Mouse (Mus musculus) stomach, embryonic 14.5 days (tissue): Measurements from ENCODE around the gene Tex30. TPM values are rescaled to one million over a fixed set of nuclear protein-coding genes. Genes with fewer than 3 reads are reported as not detected.
A peak's percentile ranks its signal among the peaks of the same experiment; 100 is the strongest.

Experiments
- ATAC-seq: fragments of 200-750 bp; cut with Nextera tagmentation; 2 replicates; pipeline ENCODE4 v1.8.0; 2017; ENCODE audit warnings: low read depth, moderate TSS enrichment; ENCODE audit not compliant: insufficient number of reproducible peaks, insufficient read depth, low FRiP score
- H3K27ac ChIP-seq: fragments of 300-500 bp; sonication (generic); 2 replicates; pipeline ENCODE4 v1.5.1; 2014; ENCODE audit warnings: mild to moderate bottlenecking, low read length, moderate library complexity, mixed read lengths
- H3K27me3 ChIP-seq: fragments of 300-500 bp; sonication (generic); 2 replicates; pipeline ENCODE4 v1.6.1; 2014; ENCODE audit warnings: low read length, control low read depth, mixed read lengths; ENCODE audit not compliant: control insufficient read depth, insufficient read depth
- H3K36me3 ChIP-seq: fragments of 300-500 bp; sonication (generic); 2 replicates; pipeline ENCODE4 v1.6.1; 2014; ENCODE audit warnings: mild to moderate bottlenecking, control low read depth, low read length, moderate library complexity, mixed read lengths; ENCODE audit not compliant: control insufficient read depth, insufficient read depth
- H3K4me1 ChIP-seq: fragments of 300-500 bp; sonication (generic); 2 replicates; pipeline ENCODE4 v1.6.1; 2014; ENCODE audit warnings: low read length, control low read depth, mixed read lengths; ENCODE audit not compliant: control insufficient read depth, insufficient read depth
- H3K4me2 ChIP-seq: fragments of 300-500 bp; sonication (generic); replicated peaks from 2 replicates; pipeline ENCODE4 v1.6.1; 2014; ENCODE audit warnings: low read depth, low read length, control low read depth
- H3K4me3 ChIP-seq: fragments of 300-500 bp; sonication (generic); 2 replicates; pipeline ENCODE4 v1.5.1; 2014; ENCODE audit warnings: low read depth, low read length, control low read depth
- H3K9ac ChIP-seq: fragments of 300-500 bp; sonication (generic); replicated peaks from 2 replicates; pipeline ENCODE4 v1.6.1; 2014; ENCODE audit warnings: low read depth, mild to moderate bottlenecking, control low read depth, low read length, moderate library complexity, mixed read lengths
- H3K9me3 ChIP-seq: fragments of 300-500 bp; sonication (generic); 2 replicates; pipeline ENCODE4 v1.6.1; 2016; ENCODE audit warnings: low read depth, low read length, control low read depth; ENCODE audit not compliant: control insufficient read depth
- WGBS: fragments of 180-500 bp; shearing (Covaris S2); extraction: QIAGEN DNeasy Blood & Tissue Kit; methylation state at CpG from one replicate; pipeline ENCODE4 v1.1.7; 2014; 5-methylcytosine and 5-hydroxymethylcytosine counted together
- polyA plus RNA-seq: library from polyadenylated mRNA; unstranded; fragments of >200 nt; fragmentation: Nextera tagmentation; extraction: Ambion mirVana; gene quantifications from 2 replicates; pipeline ENCODE4 v1.2.1, GENCODE M21; 2014

The Tex30 gene
- polyA plus RNA-seq, 1 experiment from 2014 or later: 73.4 TPM

DNA sequence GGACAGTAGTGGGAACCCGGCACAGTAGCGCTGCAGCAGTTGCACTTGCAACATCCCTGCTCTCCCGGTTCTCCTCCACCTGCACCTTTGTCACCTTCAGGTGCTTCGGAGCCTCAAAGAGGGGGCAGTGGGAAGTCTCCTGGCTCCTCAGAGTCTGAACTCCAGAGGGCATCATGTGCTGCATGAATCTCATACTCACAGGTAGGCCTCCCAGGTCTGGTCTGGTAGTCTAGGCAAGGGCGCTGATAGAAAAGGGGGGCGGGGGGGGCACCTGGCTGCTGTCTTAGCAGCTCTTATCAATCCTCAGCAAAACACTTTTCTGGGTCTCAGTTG is 17.8 kb upstream of the Tex30 start:
- H3K27me3 ChIP-seq: no peaks in the 10 kb centered on the region
- WGBS: 4% methylated on average over 6 of the region's 6 CpGs
- peak overlapping the region; percentile 97 for H3K27ac ChIP-seq
- peak overlapping the region; percentile 82 for H3K4me2 ChIP-seq
- no peak; the same call in 1 of the 2 replicates for ATAC-seq
- 0 out of 2 replicates have a peak, but pooled peaks cover 4% of the 10 kb centered on the region for H3K4me1 ChIP-seq
- H3K4me3 ChIP-seq: peak overlapping the region; percentile 70
- H3K9ac ChIP-seq: peak overlapping the region; percentile 69
- H3K36me3 ChIP-seq: peaks cover 6% of the 10 kb centered on the region
- no peaks in the 10 kb centered on the region for H3K9me3 ChIP-seq

DNA sequence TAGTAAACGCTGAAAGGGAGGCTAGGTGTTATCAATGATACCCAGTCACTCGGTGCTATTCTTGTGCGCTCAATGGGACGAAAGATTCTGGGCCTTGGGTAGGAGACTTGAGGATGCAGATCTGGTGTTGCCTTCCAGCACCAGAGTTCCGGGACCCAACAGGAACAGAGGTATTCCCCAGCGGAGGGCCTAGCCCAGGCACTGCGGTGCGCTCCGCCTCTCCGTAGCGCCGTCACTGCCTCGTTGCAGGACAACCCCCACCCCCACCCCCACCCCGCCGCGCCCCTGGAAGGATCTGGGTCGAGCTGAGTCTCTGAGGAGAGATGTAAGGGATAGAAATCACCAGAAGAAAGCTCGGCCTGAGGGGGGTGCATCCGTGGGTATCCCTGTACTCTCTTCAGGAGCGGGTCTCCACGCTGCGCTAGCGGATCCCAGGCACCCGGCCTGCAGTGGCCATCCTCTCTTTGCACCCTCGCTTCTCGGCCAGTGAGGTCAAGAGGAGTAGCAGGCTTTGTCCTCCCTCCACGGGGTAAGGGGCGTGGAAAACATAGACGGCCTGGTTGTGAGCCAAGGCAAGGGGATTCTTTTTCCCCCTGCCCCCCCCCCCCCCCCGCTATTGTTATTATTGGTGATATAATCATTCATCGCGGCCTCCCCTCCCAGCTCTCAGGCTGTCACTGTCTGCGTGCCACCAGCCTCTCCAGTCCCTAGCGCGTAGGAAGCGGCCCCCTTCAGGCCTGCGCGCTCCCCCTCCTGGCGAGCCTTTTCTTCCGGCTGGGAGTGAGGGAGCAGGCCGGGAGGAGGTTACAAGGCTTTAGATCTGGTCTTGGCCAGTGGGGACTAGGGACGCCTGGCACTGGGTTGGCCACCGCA is 17.2 kb upstream of the Tex30 start:
- ATAC-seq: peak; percentile 86
- H3K4me1 ChIP-seq: 0 out of 2 replicates have a peak, but pooled peaks cover 4% of the 10 kb centered on the region
- peak overlapping the region; percentile 70 for H3K4me3 ChIP-seq
- H3K36me3 ChIP-seq: peaks cover 12% of the 10 kb centered on the region
- WGBS: under 1% methylated on average over 43 of the region's 43 CpGs
- peak overlapping the region; percentile 82 for H3K4me2 ChIP-seq
- H3K9ac ChIP-seq: peak overlapping the region; percentile 69
- H3K27ac ChIP-seq: peak overlapping the region; percentile 97
- no peaks in the 10 kb centered on the region for H3K27me3 ChIP-seq
- H3K9me3 ChIP-seq: no peaks in the 10 kb centered on the region

DNA sequence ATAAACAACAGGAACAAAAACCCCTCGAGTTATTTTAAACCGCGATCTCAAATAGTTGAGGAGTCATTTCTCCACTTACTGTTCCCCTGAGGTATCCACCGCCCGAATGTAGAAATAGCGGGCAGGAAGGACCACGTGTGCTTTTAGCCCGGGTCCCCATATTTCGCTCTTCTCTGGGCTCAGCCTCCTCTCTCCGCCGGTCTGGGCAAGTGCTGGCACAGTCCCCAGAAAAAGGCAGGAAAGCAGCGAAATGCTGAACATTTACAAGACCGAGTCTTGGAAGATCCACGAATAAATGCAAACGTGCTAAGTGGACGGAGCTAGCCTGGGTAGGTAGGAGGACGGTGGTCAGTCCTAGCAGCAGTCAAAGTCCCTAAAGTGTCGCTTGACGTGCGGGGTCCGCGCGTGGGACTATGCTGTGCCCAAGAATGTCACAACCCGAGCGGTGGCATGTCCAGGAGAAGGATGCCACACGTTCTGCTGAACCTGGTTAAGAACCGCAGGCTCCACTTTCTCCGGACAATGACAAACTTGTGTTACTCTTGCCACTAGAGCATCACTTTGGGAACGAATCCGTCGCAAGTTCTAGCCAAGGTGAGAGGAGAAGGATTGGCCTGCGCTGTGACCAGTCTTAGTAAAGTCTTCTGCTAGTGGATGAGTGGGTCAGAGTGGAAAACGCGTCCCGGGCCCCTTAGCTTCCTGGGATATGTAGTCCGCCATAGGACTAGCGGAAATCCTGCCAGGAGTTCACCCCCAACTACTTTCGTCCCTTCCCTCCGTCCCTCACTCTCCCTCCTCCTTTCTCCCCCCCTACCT is 16.2 kb upstream of the Tex30 start, which contains the start of the genes Kdelc1 and Bivm:
Gene Kdelc1, minus strand, starts transcription at position 570 of the 816 bp plus-strand sequence.
Gene Bivm, plus strand, starts transcription at position 719 of the 816 bp plus-strand sequence.
- peak within 1 kb of the TSS; percentile 70 for H3K4me3 ChIP-seq
- H3K4me2 ChIP-seq: peak within 1 kb of the TSS; percentile 82
- H3K36me3 ChIP-seq: peaks cover 17% of the 10 kb centered on the region
- no peaks in the 10 kb centered on the region for H3K9me3 ChIP-seq
- under 1% methylated on average over 39 of the region's 39 CpGs for WGBS
- peak within 1 kb of the TSS; percentile 69 for H3K9ac ChIP-seq
- peak within 1 kb of the TSS; percentile 97 for H3K27ac ChIP-seq
- ATAC-seq: peak; percentile 96
- no peaks in the 10 kb centered on the region for H3K27me3 ChIP-seq
- H3K4me1 ChIP-seq: 0 out of 2 replicates have a peak, but pooled peaks cover 4% of the 10 kb centered on the region

DNA sequence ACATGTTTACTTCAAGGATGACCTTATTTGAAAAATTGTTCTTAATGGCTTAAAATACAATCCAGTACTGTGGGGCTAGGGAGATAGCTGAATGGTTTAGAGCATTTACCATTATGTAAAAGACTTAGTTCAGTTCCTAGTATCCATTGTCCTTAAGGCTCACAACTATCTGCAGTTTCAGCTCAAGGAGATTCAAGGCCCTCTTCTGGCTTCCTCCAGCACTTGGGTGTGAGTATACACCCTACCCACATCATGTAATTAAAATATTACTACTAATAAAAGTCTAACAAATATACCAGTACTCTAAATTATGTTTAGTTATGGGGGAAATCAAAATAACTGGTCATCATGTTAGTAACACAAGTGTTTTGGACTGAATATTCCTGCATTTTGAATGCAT is 15.3 kb upstream of the Tex30 start:
- H3K36me3 ChIP-seq: peaks cover 25% of the 10 kb centered on the region
- H3K4me2 ChIP-seq: peak overlapping the region; percentile 82
- no peaks in the 10 kb centered on the region for H3K27me3 ChIP-seq
- ATAC-seq: no peak
- 0 out of 2 replicates have a peak, but pooled peaks cover 4% of the 10 kb centered on the region for H3K4me1 ChIP-seq
- no peak overlapping the region for H3K27ac ChIP-seq
- no peaks in the 10 kb centered on the region for H3K9me3 ChIP-seq
- H3K9ac ChIP-seq: no peak overlapping the region
- H3K4me3 ChIP-seq: peak overlapping the region; percentile 70; the same call in 1 of the 2 replicates

DNA sequence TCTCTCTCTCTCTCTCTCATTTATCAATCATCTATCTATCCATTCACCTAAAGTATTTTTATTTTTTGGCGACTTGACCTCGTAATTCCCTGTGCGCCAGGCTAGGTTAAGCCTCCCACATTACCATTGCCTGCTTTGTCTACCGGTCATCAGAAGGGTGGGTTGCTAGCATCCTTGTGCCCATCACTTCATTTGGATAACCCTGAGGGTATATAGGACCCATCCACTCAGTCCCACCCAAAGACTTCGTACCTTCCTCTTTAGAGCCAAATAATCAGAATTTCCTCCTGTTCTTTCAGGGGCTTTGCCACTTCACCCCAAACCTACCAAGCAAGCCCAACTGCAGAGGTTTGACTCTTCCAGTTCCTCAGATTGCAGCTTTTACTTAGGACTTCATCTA is 698 bp upstream of the Tex30 start:
- Histone ChIP-seq H3K27me3 (no peaks in the 10 kb centered on the region), H3K4me3 (peak overlapping the region; percentile 76), H3K4me1 (0 out of 2 replicates have a peak, but pooled peaks cover 4% of the 10 kb centered on the region), H3K36me3 (peaks cover 14% of the 10 kb centered on the region), H3K9ac (0 out of 2 replicates have a peak overlapping the region, but pooled peaks have one; percentile 3), H3K9me3 (no peaks in the 10 kb centered on the region), H3K4me2 (peak overlapping the region; percentile 62), H3K27ac (no peak overlapping the region)
- WGBS: 10% methylated on average over 5 of the region's 5 CpGs
- ATAC-seq: no peak

DNA sequence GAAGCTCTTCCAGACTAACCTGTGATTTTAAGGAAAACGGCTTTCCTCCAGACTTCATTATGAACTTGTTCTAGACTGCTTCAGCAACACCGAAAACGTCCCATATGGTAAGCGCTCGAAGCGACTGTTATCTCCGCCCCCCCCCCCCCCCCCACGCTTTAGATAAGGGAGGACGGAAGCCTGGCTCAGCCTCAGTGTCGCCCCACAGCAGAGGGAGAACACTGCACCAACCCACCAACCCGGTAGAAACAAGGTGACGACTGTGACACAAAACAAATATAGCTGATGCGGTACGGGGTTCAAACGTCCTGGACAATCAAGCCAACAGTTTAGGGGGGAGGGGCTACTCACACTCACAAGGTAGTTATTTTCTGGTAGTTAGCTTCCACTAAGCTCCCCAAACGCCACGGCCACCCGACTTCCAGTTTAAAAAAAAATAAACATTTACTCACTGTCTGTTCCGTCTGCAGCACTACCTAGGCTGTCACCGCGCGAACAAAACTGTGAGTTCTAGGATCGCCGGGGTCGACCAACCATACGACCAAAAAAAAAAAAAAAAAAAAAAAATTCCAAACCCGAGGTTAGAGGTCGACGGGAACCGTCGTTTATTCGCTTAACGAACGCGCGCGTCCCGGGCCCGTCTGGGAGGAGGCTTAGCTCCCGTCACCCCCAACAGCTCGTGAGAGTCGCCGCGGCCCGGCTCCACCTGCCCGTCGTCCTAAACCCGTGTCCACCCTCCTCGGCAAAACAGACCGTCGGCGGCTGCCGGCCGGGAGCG is 604 bp downstream of the Tex30 start:
- H3K9me3 ChIP-seq: no peaks in the 10 kb centered on the region
- H3K4me3 ChIP-seq: peak overlapping the region; percentile 76
- H3K27ac ChIP-seq: peak overlapping the region; percentile 87
- peak; percentile 66 for ATAC-seq
- peak overlapping the region; percentile 64 for H3K9ac ChIP-seq
- peak overlapping the region; percentile 62 for H3K4me2 ChIP-seq
- H3K27me3 ChIP-seq: no peaks in the 10 kb centered on the region
- H3K36me3 ChIP-seq: peaks cover 9% of the 10 kb centered on the region
- WGBS: under 1% methylated on average over 55 of the region's 55 CpGs
- 0 out of 2 replicates have a peak, but pooled peaks cover 4% of the 10 kb centered on the region for H3K4me1 ChIP-seq

DNA sequence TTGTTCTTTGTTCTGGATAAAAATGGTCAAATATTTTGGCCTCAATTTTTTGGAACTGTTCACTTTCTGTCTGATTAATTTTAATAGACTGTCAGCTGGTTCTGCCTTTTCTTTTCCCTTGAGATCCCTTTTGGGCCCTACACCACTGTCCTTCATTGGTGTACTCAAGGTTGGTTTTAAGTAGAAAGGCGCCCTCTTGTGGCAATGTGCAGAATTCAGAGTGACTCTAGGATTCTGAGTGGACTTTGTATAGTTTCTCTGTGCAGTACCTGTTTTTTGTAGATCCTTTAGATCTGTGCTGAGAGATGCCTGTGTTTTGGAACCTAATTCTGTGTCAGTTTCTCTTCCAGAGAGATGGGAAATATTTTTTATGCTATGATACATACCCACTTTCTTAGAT is 37.6 kb downstream of the Tex30 start:
- H3K4me2 ChIP-seq: no peak overlapping the region
- 0% methylated on average over 1 of the region's 1 CpGs for WGBS
- H3K27me3 ChIP-seq: no peaks in the 10 kb centered on the region
- H3K27ac ChIP-seq: no peak overlapping the region
- no peak overlapping the region for H3K4me3 ChIP-seq
- no peaks in the 10 kb centered on the region for H3K9me3 ChIP-seq
- no peak for ATAC-seq
- no peaks in the 10 kb centered on the region for H3K4me1 ChIP-seq
- no peaks in the 10 kb centered on the region for H3K36me3 ChIP-seq
- H3K9ac ChIP-seq: no peak overlapping the region

DNA sequence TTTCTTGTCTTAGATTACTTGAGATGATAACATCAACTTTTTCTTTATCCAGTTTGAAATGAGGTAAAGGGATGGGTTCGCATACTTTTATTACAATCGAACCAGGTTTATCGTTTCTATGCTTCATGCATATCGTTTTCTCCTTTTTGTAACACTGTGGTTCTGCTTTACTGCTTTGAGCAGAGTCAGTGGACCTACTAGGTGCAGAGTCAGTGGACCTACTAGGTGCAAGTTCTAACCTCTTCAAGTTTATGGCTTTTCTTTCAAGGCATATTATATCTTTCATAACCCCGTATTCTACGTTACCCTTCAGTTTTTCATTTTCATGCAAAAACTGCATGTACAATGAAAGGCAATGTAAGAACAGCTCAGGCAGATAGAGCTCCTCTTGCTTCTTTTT is 38.8 kb downstream of the Tex30 start:
- Histone ChIP-seq H3K27me3 (no peaks in the 10 kb centered on the region), H3K4me1 (no peaks in the 10 kb centered on the region), H3K36me3 (no peaks in the 10 kb centered on the region), H3K9ac (no peak overlapping the region), H3K27ac (no peak overlapping the region), H3K4me3 (no peak overlapping the region), H3K4me2 (no peak overlapping the region), H3K9me3 (no peaks in the 10 kb centered on the region)
- no peak for ATAC-seq
- WGBS: 91% methylated on average over 6 of the region's 6 CpGs
